Mouse (Mus musculus) bone marrow, adult 2 months (tissue): ENCODE results near the gene Cdk5.

Experiments
- CTCF ChIP-seq: fragments of 200-500 bp; IDR thresholded peaks from 2 replicates; pipeline ENCODE4 v1.5.1; 2011; ENCODE audit warnings: low read length, control low read depth; ENCODE audit not compliant: control insufficient read depth, insufficient read depth
- POLR2A ChIP-seq: fragments of 200-500 bp; IDR thresholded peaks from 2 replicates; pipeline ENCODE4 v1.6.1; 2011; ENCODE audit warnings: low read depth, mild to moderate bottlenecking, control low read depth, low read length, borderline replicate concordance; ENCODE audit not compliant: control insufficient read depth

GRCm38 (mm10) chr5:24373807-24374206, 49.5 kb downstream of the Cdk5 start:
- no peak for TF ChIP-seq CTCF
- no peak for TF ChIP-seq POLR2A
